Mouse (Mus musculus): ENCODE measurements around the gene Calcoco1.

Gene Calcoco1

DNA sequence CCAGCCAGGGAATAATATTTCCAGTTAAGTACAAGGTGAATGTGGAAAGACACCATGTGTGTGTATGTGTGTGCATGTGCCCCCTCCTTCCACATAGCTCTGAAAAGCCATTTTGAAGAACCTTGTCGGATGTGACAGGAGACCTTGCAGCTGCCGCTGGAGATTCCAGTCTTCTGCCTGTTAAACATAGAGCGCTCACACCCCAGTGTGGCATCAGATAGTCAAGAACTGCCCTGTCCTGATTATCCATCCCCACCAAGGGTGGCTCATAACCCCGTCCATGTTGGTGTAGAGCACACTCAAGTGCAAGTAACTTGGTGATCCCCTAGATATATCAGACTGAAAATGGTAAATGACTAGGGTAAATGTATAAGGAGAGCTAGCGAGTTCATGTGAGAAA, 23.4 kb upstream of the Calcoco1 start:
- no peaks in the 10 kb centered on the region for H3K27me3 ChIP-seq (ENCODE audit: control insufficient read depth, insufficient read depth, low read length, poor library complexity, severe bottlenecking)
- no peak for DNase-seq (ENCODE audit: low read depth, low spot score)
- no peaks in the 10 kb centered on the region for H3K36me3 ChIP-seq (ENCODE audit: control insufficient read depth, insufficient read depth, low read length, poor library complexity, severe bottlenecking)

DNA sequence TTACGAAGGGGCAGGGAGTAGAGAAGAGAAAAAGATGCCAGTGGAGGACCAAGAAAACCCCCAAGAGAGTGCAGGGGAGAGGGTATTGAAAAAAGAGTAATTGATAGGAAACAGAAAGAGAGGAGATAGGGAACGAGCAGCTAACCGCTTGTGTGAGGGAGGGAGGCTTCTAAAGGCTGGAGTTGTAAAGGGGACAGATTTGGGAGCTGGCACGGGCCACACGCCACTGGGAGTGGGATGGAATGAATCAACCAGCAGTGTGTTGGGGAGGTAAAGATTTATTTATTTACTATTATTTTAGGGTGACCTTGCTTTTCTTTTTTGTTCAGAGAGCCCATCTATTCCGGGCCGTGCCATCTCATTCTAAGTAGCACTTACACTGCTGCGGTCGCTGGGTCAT, 22.9 kb upstream of the Calcoco1 start:
- no peak for DNase-seq (ENCODE audit: low read depth, low spot score)
- Histone ChIP-seq H3K27me3 (ENCODE audit: control insufficient read depth, insufficient read depth, low read length, poor library complexity, severe bottlenecking) (no peaks in the 10 kb centered on the region), H3K36me3 (ENCODE audit: control insufficient read depth, insufficient read depth, low read length, poor library complexity, severe bottlenecking) (no peaks in the 10 kb centered on the region)

DNA sequence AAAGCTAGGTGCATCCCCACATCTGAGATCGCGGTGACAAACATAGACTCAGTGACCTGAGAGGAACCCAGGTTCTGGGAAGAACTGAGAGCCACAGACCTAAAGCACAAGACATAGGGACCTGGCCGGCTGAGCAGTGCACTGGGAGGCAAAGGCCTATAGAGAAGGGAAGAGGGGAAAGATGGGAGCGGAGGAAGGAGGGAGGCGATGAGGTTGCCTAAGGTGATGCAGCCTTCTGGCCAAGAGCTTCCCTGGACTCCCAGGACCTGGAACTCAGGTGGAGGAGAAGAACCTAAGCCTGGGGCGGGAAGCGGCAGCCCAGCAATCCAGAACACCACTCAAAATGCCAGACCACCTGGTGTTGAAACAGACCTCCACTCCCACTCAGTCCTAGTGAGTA, 22.4 kb upstream of the Calcoco1 start:
- DNase-seq (ENCODE audit: low read depth, low spot score): no peak
- H3K36me3 ChIP-seq (ENCODE audit: control insufficient read depth, insufficient read depth, low read length, poor library complexity, severe bottlenecking): no peaks in the 10 kb centered on the region
- H3K27me3 ChIP-seq (ENCODE audit: control insufficient read depth, insufficient read depth, low read length, poor library complexity, severe bottlenecking): no peaks in the 10 kb centered on the region

DNA sequence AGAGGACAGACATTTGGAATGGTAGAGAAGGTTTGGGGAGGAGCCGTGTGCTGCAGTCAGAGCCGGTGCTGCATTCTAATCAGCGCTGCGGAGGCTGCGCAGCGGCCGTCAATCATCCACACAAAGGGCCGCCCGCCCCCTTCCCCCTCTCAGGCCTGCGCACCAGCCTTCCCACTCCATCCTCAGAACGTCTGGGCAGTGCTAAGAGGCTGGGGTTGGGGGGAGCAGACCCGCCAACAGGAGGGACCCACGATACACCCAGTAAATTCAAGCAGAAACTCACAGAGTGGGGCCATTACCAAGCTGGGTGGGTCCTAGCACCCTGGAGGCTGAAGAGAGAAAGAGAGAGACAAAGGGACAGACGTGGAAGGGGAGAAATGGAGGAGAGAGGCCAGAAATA, 22.0 kb upstream of the Calcoco1 start:
- no peaks in the 10 kb centered on the region for H3K36me3 ChIP-seq (ENCODE audit: control insufficient read depth, insufficient read depth, low read length, poor library complexity, severe bottlenecking)
- no peak for DNase-seq (ENCODE audit: low read depth, low spot score)
- no peaks in the 10 kb centered on the region for H3K27me3 ChIP-seq (ENCODE audit: control insufficient read depth, insufficient read depth, low read length, poor library complexity, severe bottlenecking)

DNA sequence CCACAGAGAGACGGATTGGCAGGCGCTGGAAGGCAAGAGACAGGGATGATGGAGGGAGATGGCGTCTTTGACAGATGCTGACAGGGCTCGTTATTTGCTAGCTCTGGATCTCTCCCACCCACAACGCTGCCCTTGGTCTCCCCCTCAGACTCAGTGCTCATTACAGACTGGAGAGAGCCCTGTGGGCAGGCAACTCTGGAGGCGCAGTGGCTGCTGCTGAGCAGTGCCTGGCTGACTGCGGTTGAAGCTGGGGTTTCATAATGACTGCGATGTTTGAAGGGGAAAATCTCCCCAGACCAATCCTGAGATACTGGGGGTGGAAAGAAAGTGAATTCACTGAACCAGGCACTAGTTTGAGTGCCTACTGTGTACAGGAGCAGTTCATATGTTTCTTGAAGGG, 21.2 kb upstream of the Calcoco1 start:
- Histone ChIP-seq H3K36me3 (ENCODE audit: control insufficient read depth, insufficient read depth, low read length, poor library complexity, severe bottlenecking) (no peaks in the 10 kb centered on the region), H3K27me3 (ENCODE audit: control insufficient read depth, insufficient read depth, low read length, poor library complexity, severe bottlenecking) (no peaks in the 10 kb centered on the region)
- peak; percentile 33 for DNase-seq (ENCODE audit: low read depth, low spot score)

DNA sequence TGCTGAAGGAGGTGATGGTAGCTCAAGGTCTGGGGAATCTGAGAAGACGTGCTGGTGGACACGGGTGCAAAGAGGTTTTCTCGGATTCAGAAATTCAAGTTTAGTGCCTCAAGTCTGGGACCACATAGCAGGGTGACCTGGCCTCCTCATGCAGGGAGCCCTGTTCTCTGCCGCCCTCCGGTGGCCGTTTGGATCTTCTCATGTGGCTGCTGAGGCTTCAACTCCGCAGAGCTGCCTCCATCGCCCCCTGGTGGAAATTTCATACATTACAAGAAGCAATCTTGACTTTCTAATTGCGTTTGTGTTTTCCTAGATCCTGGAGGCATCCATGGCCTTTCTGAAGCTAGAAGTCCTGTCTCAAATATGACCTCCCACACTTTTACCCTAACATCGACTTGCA, 20.6 kb upstream of the Calcoco1 start:
- peak; percentile 94 for DNase-seq (ENCODE audit: low read depth, low spot score)
- Histone ChIP-seq H3K27me3 (ENCODE audit: control insufficient read depth, insufficient read depth, low read length, poor library complexity, severe bottlenecking) (no peaks in the 10 kb centered on the region), H3K36me3 (ENCODE audit: control insufficient read depth, insufficient read depth, low read length, poor library complexity, severe bottlenecking) (no peaks in the 10 kb centered on the region)

DNA sequence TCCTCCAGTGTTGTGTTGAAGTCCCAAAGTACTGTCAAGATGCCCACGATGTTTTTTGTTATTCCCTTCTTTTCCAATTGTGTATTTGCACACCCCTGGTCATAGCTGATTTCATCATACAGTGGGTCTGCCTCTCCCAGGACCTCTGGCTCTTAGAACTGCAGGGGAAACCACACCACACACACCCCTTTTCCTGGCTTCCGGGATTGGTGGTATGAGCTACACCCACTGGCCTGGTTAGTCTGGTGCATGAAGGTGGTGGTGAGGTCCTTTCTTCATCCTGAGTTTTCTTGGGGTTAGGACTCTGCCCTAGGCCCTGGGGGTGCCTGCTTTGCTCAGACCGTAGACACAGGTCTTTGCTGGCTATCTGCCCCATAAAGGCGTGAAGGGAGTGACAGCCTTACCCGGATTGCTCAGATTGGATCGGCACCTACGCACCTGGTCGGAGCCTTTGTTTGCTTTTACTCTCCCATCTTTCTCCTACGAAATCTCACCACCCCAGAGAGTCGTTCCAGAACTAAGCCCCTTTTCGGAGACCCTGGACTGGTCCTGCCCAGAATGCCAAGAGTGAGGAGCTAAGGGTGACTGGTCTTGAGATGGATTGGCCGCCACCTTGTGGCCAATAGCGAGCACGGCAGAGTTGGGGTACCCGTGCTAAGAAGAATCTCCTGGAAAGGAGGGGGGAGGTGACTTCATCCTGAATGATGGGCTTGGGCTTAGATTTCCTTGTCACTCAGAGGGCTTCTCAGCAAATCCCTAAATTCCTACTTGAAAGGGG, 17.7 kb upstream of the Calcoco1 start:
- no peaks in the 10 kb centered on the region for H3K36me3 ChIP-seq (ENCODE audit: control insufficient read depth, insufficient read depth, low read length, poor library complexity, severe bottlenecking)
- DNase-seq (ENCODE audit: low read depth, low spot score): peak; percentile 65
- H3K27me3 ChIP-seq (ENCODE audit: control insufficient read depth, insufficient read depth, low read length, poor library complexity, severe bottlenecking): no peaks in the 10 kb centered on the region

DNA sequence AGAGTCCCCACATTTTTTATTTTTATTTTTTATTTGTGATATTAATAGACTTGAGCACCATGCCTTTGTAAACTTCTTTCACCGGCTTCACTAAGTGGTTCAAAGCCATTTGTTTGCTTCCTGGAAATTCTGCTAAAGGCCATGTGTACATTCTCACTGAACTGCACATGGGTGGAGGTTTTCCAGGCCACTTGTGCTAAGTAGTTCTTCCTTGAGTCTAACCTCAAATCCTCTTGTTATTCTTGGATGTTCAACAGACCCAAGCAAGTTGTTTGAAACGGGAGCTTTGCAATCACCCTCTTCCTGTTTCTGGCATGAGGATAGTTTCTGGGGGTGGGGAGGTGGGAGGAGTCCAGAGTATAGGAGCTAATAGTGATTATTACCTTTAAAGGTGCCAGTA, 16.5 kb upstream of the Calcoco1 start:
- DNase-seq (ENCODE audit: low read depth, low spot score): no peak
- no peaks in the 10 kb centered on the region for H3K36me3 ChIP-seq (ENCODE audit: control insufficient read depth, insufficient read depth, low read length, poor library complexity, severe bottlenecking)
- H3K27me3 ChIP-seq (ENCODE audit: control insufficient read depth, insufficient read depth, low read length, poor library complexity, severe bottlenecking): no peaks in the 10 kb centered on the region

DNA sequence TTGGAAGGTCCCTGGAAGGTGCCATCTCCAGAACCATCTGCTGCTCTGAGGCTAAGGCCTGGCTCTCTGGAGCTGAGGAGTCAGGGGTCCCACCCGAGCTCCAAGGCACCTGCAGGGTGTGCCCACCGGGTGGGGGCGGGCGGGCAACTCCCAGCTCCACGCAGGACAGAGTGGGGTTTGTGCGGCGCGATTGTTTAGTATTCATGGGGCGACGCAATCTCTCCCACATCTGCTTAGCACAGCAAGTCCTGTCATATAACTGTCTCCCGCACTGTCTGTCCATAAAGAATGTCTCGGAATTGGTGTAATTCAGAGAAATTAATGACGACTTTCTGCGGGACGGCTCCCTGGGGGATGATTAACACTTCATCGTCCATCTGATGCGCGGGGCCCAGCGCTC, 15.1 kb upstream of the Calcoco1 start:
- Histone ChIP-seq H3K27me3 (ENCODE audit: control insufficient read depth, insufficient read depth, low read length, poor library complexity, severe bottlenecking) (no peaks in the 10 kb centered on the region), H3K36me3 (ENCODE audit: control insufficient read depth, insufficient read depth, low read length, poor library complexity, severe bottlenecking) (no peaks in the 10 kb centered on the region)
- no peak for DNase-seq (ENCODE audit: low read depth, low spot score)

DNA sequence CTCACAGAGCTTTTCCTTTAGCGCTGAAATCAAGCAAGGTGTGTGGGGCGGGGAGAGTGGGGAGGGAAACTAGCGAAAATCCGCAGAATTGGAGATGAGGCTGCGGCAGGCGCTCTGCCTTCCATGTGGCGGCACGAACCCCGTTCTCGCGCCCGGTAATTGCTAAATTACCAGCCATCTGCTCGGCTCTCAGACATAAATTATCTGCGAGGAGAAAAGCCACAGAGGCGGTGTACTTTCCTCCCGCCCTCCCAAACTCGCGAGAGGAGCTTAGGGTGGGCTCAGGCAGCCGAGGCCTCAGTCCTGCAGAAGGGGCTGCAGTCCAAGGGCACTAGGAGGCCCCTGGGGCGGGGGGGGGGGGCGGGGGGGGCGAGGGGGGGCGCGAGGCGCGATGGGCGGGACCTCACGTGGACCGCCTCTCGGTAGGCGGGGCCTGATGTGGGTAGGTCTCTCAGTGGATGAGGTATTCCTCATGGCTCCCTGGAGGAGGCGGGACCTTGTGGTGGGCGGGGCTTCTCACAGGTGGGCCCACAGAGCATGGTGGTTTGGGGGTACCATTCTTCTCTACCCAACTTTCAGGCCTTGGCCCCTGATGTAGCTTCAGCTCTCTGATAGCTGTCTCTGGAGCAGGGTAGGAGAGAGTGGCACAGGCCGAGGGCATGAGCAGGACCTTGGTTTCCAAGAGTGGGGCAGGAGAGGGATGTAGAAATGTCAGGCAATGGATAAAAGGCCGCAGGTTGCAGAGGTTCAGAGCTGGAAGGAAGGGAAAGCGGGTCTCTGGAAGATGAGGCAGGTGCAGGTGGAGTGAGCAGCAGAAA, 14.4 kb upstream of the Calcoco1 start:
- no peak for DNase-seq (ENCODE audit: low read depth, low spot score)
- H3K27me3 ChIP-seq (ENCODE audit: control insufficient read depth, insufficient read depth, low read length, poor library complexity, severe bottlenecking): no peaks in the 10 kb centered on the region
- no peaks in the 10 kb centered on the region for H3K36me3 ChIP-seq (ENCODE audit: control insufficient read depth, insufficient read depth, low read length, poor library complexity, severe bottlenecking)

DNA sequence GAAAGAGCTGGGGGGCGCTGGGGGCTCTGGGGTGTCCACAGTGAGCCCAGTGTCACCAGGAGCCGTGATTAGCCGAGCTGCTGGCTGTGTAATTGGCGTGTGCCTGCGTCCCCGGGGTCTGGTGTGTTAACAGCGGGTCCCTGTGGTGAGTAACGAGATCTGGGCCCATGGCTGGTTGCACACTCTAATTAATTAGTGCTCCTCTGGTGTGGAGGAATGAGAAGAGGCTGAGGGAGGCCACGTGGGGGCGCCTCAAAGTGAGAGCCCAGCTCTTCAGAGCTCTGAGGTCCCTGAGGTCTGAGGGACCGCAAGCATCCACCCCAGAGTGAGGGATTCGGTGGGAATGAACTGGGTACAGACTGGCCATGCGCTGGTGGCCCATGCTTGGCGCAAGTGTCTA, 13.1 kb upstream of the Calcoco1 start:
- Histone ChIP-seq H3K36me3 (ENCODE audit: control insufficient read depth, insufficient read depth, low read length, poor library complexity, severe bottlenecking) (no peaks in the 10 kb centered on the region), H3K27me3 (ENCODE audit: control insufficient read depth, insufficient read depth, low read length, poor library complexity, severe bottlenecking) (no peaks in the 10 kb centered on the region)
- no peak for DNase-seq (ENCODE audit: low read depth, low spot score)

DNA sequence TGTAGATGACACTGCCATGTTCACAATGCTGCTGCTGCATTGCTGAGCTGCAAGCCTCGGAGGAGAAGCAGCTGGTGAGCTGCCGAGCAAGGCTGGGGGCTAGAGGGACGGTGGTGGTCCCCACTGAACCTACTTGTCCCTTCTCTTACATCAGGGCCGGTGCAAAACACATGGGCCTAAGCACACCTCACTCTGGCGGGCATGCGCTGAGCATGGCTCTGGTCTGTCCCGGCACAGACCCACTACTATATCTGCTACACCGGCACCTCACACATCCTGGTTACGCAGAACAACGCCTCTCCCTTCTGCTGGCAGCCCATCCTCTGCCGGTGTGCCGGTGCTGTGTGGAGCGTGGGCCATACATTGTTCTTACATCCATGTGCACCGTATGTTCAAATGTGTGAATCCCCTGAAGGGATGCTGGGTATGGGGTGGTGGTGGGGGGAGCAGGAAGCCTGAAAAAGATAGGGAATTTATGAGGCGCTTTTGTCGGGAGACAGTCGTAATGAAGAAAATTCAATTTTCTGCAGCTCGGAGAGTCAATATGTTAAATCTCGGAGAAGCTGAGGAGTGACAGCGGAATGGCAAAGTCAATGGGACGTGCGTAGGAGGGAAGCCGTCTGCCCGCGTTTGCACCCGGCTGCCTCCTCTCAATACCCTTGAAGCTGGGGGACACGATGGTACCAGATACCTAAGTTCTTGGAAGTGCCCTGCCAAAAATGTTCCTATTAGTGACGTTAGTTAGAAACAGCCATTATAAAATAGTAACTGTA, 12.0 kb upstream of the Calcoco1 start:
- H3K36me3 ChIP-seq (ENCODE audit: control insufficient read depth, insufficient read depth, low read length, poor library complexity, severe bottlenecking): no peaks in the 10 kb centered on the region
- DNase-seq (ENCODE audit: low read depth, low spot score): no peak
- no peaks in the 10 kb centered on the region for H3K27me3 ChIP-seq (ENCODE audit: control insufficient read depth, insufficient read depth, low read length, poor library complexity, severe bottlenecking)

DNA sequence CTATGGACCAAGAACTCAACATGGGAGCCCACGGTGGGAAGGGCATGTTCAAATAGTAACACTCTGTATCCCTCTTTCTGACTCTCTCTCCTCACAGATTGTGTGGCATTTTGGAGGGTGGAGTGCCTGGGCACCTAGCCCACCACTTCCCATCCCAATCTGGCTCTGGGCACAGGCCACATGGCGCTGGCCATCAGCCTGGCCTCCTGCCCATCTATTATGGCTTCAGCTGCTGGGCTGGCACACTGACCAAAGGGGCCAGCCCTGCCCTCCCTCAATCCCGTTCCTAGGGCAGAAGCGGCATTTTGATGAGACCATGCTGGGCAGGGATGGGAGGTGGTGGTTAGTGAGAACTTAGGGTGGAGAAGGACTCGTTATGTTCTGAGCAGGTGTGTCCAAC, 11.3 kb upstream of the Calcoco1 start:
- Histone ChIP-seq H3K27me3 (ENCODE audit: control insufficient read depth, insufficient read depth, low read length, poor library complexity, severe bottlenecking) (no peaks in the 10 kb centered on the region), H3K36me3 (ENCODE audit: control insufficient read depth, insufficient read depth, low read length, poor library complexity, severe bottlenecking) (no peaks in the 10 kb centered on the region)
- no peak for DNase-seq (ENCODE audit: low read depth, low spot score)

DNA sequence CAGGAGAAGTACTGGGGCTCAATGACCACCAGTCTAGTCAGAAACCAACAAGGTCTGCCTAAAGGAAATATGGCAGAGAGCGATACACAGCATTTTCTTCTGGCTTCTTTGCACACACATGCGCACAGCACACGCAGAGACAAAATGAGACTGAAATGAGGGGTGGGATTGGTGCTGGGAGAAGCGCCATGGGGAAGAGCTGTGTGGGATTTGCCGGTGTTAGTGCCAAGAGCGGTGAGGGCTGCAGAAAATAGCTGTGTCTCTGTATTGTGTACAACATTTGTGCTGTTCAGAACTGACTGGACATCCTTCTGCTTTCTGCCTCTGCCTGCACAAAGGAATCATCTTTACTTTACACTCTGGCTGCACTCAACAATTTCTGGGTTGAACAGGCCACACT, 10.4 kb upstream of the Calcoco1 start:
- H3K36me3 ChIP-seq (ENCODE audit: control insufficient read depth, insufficient read depth, low read length, poor library complexity, severe bottlenecking): no peaks in the 10 kb centered on the region
- no peaks in the 10 kb centered on the region for H3K27me3 ChIP-seq (ENCODE audit: control insufficient read depth, insufficient read depth, low read length, poor library complexity, severe bottlenecking)
- no peak for DNase-seq (ENCODE audit: low read depth, low spot score)

DNA sequence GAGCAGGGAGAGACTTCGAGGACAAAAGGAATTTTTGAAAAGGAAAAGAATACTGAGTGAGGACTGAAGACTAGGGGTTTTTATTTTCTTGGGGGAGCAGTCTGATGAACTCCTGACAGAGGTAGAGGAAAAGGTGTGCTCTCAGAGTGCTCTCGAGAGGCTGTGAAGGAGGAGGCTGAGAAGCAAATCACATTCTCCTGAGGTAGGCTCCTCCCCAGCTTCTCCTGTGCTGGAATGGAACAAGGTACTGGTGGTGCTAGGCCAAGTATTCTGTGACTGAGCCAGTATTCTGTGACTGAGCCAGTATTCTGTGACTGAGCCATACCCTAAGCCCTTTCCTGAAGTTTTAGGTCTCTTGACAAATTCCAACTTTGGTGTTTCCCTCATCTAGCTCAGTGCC, 6.0 kb upstream of the Calcoco1 start:
- no peaks in the 10 kb centered on the region for H3K36me3 ChIP-seq (ENCODE audit: control insufficient read depth, insufficient read depth, low read length, poor library complexity, severe bottlenecking)
- no peak for DNase-seq (ENCODE audit: low read depth, low spot score)

More for the DNA sequence above, 6.0 kb upstream of the Calcoco1 start:
- H3K27me3 ChIP-seq (ENCODE audit: control insufficient read depth, insufficient read depth, low read length, poor library complexity, severe bottlenecking): no peaks in the 10 kb centered on the region

Data from splenic B cell, adult 2 months (primary cell).